9 mouse cellular contexts compared by ENCODE assay signal in the genomic region with DNA sequence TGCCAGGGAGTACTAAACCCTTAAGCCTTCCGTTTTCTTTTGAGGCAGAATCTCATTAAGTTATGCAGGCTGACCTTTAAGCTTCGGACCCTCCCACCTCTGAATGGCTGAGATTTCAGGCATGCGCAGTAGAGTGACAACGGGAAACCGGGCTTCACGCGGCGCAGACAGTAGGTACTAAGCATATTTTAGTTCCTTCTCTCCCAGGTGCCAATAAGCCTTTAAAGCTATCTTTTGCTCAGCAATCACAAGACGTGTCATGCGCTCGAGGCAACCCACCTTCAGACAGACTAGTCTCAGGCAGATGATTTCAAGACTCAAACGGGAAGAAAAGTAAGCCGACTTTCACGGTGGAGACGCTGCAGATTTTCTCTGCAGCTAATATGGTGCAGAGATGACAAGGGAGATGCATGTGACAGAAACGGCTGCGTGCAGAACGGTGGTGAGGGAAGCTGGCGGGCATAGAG. TPM values are rescaled to one million over a fixed set of nuclear protein-coding genes. Genes with fewer than 3 reads are reported as not detected.
DNase-seq lines count a peak whose midpoint lies in the region; ATAC-seq and TF ChIP-seq lines count a peak whose summit lies in the region.
"Had no signal": no experiment of that assay in that cellular context is flagged by ENCODE, and none has a peak within 500 bp of the region (broad histone marks: within the 10 kb centered on the region; RNA-seq: fewer than 3 reads in every experiment).

No protein-coding gene starts in this region.

- no peaks in the 10 kb centered on the region for H3K36me3 ChIP-seq in heart, adult 2 months (ENCODE audit: control insufficient read depth, insufficient read depth, low read length)
- H3K36me3 ChIP-seq in heart, embryonic 12.5 days = no peaks in the 10 kb centered on the region
- no peaks in the 10 kb centered on the region for H3K36me3 ChIP-seq in kidney, embryonic 16.5 days (ENCODE audit: insufficient read depth, low read length)
- no peaks in the 10 kb centered on the region for H3K36me3 ChIP-seq in limb, embryonic 14.5 days (ENCODE audit: control insufficient read depth, insufficient read depth, low read length)

- peak in 1 of 2 experiments; percentile 26 for DNase-seq in heart, adult 2 months
- DNase-seq in heart, adult 9 months (ENCODE audit: low spot score in 2 of 2) = no peak
- DNase-seq in cerebellum, postnatal 36 days = peak; percentile 47 to 64
- peak; percentile 45 for DNase-seq in limb, embryonic 14.5 days (ENCODE audit: low spot score)
- peak; percentile 66 for DNase-seq in neural tube, embryonic 10.5 days (ENCODE audit: extremely low spot score, low spot score)

- no peak for TF ChIP-seq CTCF in heart, adult 2 months (IDR thresholded peaks at IDR 0.05)

- no peak overlapping the region for H3K27ac ChIP-seq in heart, adult 2 months
- no peak overlapping the region for H3K27ac ChIP-seq in heart, embryonic 12.5 days (ENCODE audit: poor library complexity, severe bottlenecking)
- H3K27ac ChIP-seq in kidney, embryonic 16.5 days (ENCODE audit: low read length) = peak overlapping the region; percentile 43
- H3K27ac ChIP-seq in limb, embryonic 14.5 days (replicated peaks; ENCODE audit: low read depth, low read length) = no peak overlapping the region

- no peak for TF ChIP-seq EP300 in heart, adult 2 months (IDR thresholded peaks at IDR 0.05; ENCODE audit: insufficient read depth, low read depth, low read length)

- H3K4me3 ChIP-seq in heart, adult 2 months = peak overlapping the region; percentile 45
- H3K4me3 ChIP-seq in heart, embryonic 12.5 days = peak overlapping the region; percentile 47
- peak overlapping the region; percentile 55 for H3K4me3 ChIP-seq in kidney, embryonic 16.5 days (ENCODE audit: low read length)
- peak overlapping the region; percentile 39 for H3K4me3 ChIP-seq in limb, embryonic 14.5 days (replicated peaks; ENCODE audit: low read length)

- intact Hi-C loops in heart, adult 2 months (cut with DNase I) = no loop called here

- 3% methylated on average over 19 of the region's 19 CpGs for WGBS in heart, adult 2 months
- WGBS in heart, embryonic 12.5 days = under 1% methylated on average over 19 of the region's 19 CpGs
- 1% methylated on average over 19 of the region's 19 CpGs for WGBS in kidney, embryonic 16.5 days
- 2% methylated on average over 19 of the region's 19 CpGs for WGBS in limb, embryonic 14.5 days

- no peaks in the 10 kb centered on the region; the same call in 1 of the 2 replicates for H3K27me3 ChIP-seq in heart, adult 2 months (ENCODE audit: control insufficient read depth, insufficient read depth, low read length)
- H3K27me3 ChIP-seq in heart, embryonic 12.5 days (replicated peaks) = 0 out of 2 replicates have a peak, but pooled peaks cover 3% of the 10 kb centered on the region
- no peaks in the 10 kb centered on the region for H3K27me3 ChIP-seq in kidney, embryonic 16.5 days (ENCODE audit: insufficient read depth, low read length)
- no peaks in the 10 kb centered on the region; the same call in 1 of the 2 replicates for H3K27me3 ChIP-seq in limb, embryonic 14.5 days (ENCODE audit: control insufficient read depth, insufficient read depth, low read length)

- ATAC-seq in heart, embryonic 12.5 days (ENCODE audit: insufficient number of reproducible peaks, low FRiP score) = 0 out of 2 replicates have a peak, but pooled peaks have one; percentile 42
- ATAC-seq in kidney, embryonic 16.5 days (ENCODE audit: low FRiP score, low TSS enrichment) = peak; percentile 58; the same call in 1 of the 2 replicates
- ATAC-seq in limb, embryonic 14.5 days (ENCODE audit: low FRiP score, low read depth) = 0 out of 2 replicates have a peak, but pooled peaks have one; percentile 41
- ATAC-seq in erythroid progenitor cell, adult 5-6 weeks (replicated peaks; ENCODE audit: low FRiP score, poor library complexity, severe bottlenecking) = no peak

- H3K4me1 ChIP-seq in heart, adult 2 months (ENCODE audit: control insufficient read depth, insufficient read depth, low read length) = no peaks in the 10 kb centered on the region
- peaks cover 8% of the 10 kb centered on the region for H3K4me1 ChIP-seq in heart, embryonic 12.5 days (replicated peaks)
- H3K4me1 ChIP-seq in kidney, embryonic 16.5 days (ENCODE audit: insufficient read depth, low read length) = peaks cover 20% of the 10 kb centered on the region
- peaks cover 6% of the 10 kb centered on the region; the same call in 1 of the 2 replicates for H3K4me1 ChIP-seq in limb, embryonic 14.5 days (ENCODE audit: control insufficient read depth, insufficient read depth, low read length)

- no peaks in the 10 kb centered on the region for H3K79me2 ChIP-seq in heart, adult 2 months (replicated peaks; ENCODE audit: control insufficient read depth, insufficient read depth, low read length)

- no peaks in the 10 kb centered on the region for H3K9me3 ChIP-seq in heart, embryonic 12.5 days (replicated peaks)
- no peaks in the 10 kb centered on the region for H3K9me3 ChIP-seq in kidney, embryonic 16.5 days (ENCODE audit: low read length)
- H3K9me3 ChIP-seq in limb, embryonic 14.5 days (ENCODE audit: control insufficient read depth, low read length) = no peaks in the 10 kb centered on the region

- peak overlapping the region; percentile 76 for H3K4me2 ChIP-seq in heart, embryonic 12.5 days
- H3K4me2 ChIP-seq in kidney, embryonic 16.5 days (replicated peaks; ENCODE audit: low read depth, low read length) = peak overlapping the region; percentile 78
- H3K4me2 ChIP-seq in limb, embryonic 14.5 days (replicated peaks; ENCODE audit: low read depth, low read length, severe bottlenecking) = peak overlapping the region; percentile 62

- no peak overlapping the region for H3K9ac ChIP-seq in heart, adult 2 months (ENCODE audit: low read depth, low read length)
- H3K9ac ChIP-seq in heart, embryonic 12.5 days = peak overlapping the region; percentile 65
- peak overlapping the region; percentile 63 for H3K9ac ChIP-seq in kidney, embryonic 16.5 days (replicated peaks; ENCODE audit: low read length)
- H3K9ac ChIP-seq in limb, embryonic 14.5 days (ENCODE audit: low read depth, low read length, severe bottlenecking) = peak overlapping the region; percentile 52

- no peak for TF ChIP-seq POLR2A in heart, adult 2 months (IDR thresholded peaks at IDR 0.05; ENCODE audit: insufficient read depth, low read depth, low read length)
- no peak for TF ChIP-seq POLR2A in limb, embryonic 14.5 days (IDR thresholded peaks at IDR 0.05; ENCODE audit: borderline replicate concordance, extremely low read depth, insufficient read depth, insufficient read length)

RNA-seq across cellular contexts. Expression of gene Abr, which starts 9.4 kb away (rescaled TPM):
- total RNA-seq in heart, adult 2 months (2021) = 10 to 100 TPM; 23.4 to 32.2 TPM
- polyA plus RNA-seq in heart, adult 2 months (2012; rRNA removed) = 26.6 and 37.5 TPM in 2 replicates
- polyA plus RNA-seq in heart, embryonic 12.5 days (2016; fragmentation: Nextera tagmentation; extraction: Ambion mirVana) = 29.9 and 34.2 TPM in 2 replicates
- 40.4 and 41.0 TPM in 2 replicates for polyA plus RNA-seq in kidney, embryonic 16.5 days (2015; fragmentation: Nextera tagmentation; extraction: Ambion mirVana)
- polyA plus RNA-seq in limb, embryonic 14.5 days (2012; rRNA removed) = 67.5 and 82.3 TPM in 2 replicates
- polyA plus RNA-seq in limb, embryonic 14.5 days (2014; fragmentation: Nextera tagmentation; extraction: Ambion mirVana) = 39.7 and 44.5 TPM in 2 replicates
- 4.0 and 10.9 TPM in 2 replicates for total RNA-seq in erythroid progenitor cell, adult 5-6 weeks (2015; ENCODE audit: low replicate concordance)
- 7.0 and 7.7 TPM in 2 replicates for total RNA-seq in erythroid progenitor cell, adult 5-6 weeks (2017; ENCODE audit: low replicate concordance)

RNA-seq across cellular contexts. Expression of gene Bhlha9, which starts 59.6 kb away (rescaled TPM):
- total RNA-seq in heart, adult 2 months (2021) = not detected
- not detected in 2 replicates for polyA plus RNA-seq in heart, adult 2 months (2012; rRNA removed)
- polyA plus RNA-seq in heart, embryonic 12.5 days (2016; fragmentation: Nextera tagmentation; extraction: Ambion mirVana) = 0.19 TPM in 1 of 2 replicates, not detected in the other
- polyA plus RNA-seq in kidney, embryonic 16.5 days (2015; fragmentation: Nextera tagmentation; extraction: Ambion mirVana) = 0.17 and 0.24 TPM in 2 replicates
- polyA plus RNA-seq in limb, embryonic 14.5 days (2012; rRNA removed) = 1.9 and 2.4 TPM in 2 replicates
- polyA plus RNA-seq in limb, embryonic 14.5 days (2014; fragmentation: Nextera tagmentation; extraction: Ambion mirVana) = 2.2 and 2.5 TPM in 2 replicates
- total RNA-seq in erythroid progenitor cell, adult 5-6 weeks (2015; ENCODE audit: low replicate concordance) = not detected in 2 replicates
- total RNA-seq in erythroid progenitor cell, adult 5-6 weeks (2017; ENCODE audit: low replicate concordance) = not detected in 2 replicates
- total RNA-seq: neutrophil, adult 5-6 weeks had no signal

Comparison
In these comparisons a context has a peak if more than half of its experiments do, and no peak if none do; other contexts are left out.
1. DNase-seq: peak in cerebellum, postnatal 36 days (2 of 2), limb, embryonic 14.5 days (single experiment) and neural tube, embryonic 10.5 days (single experiment); none in heart, adult 9 months (0 of 2).
2. Peak in every context shown above with its lines, with median percentiles within 50 percentile points of each other: H3K4me3 ChIP-seq and H3K4me2 ChIP-seq.